Mouse (Mus musculus) intestine, embryonic 15.5 days (tissue): ENCODE results near the gene Steap3. TPM values are rescaled to one million over a fixed set of nuclear protein-coding genes. Genes with fewer than 3 reads are reported as not detected.

Source experiments
- ATAC-seq: fragments of 200-750 bp; cut with Nextera tagmentation; 2 replicates; pipeline ENCODE4 v1.8.0; 2017; ENCODE audit warnings: moderate TSS enrichment, moderate library complexity
- H3K27ac ChIP-seq: fragments of 300-500 bp; sonication (generic); 2 replicates; pipeline ENCODE4 v1.5.1; 2015; ENCODE audit warnings: mild to moderate bottlenecking, inconsistent platforms
- H3K27me3 ChIP-seq: fragments of 300-500 bp; sonication (generic); replicated peaks from 2 replicates; pipeline ENCODE4 v1.6.1; 2015; ENCODE audit warnings: inconsistent platforms
- H3K36me3 ChIP-seq: fragments of 300-500 bp; sonication (generic); 2 replicates; pipeline ENCODE4 v1.6.1; 2015; ENCODE audit warnings: inconsistent platforms
- H3K4me1 ChIP-seq: fragments of 300-500 bp; sonication (generic); replicated peaks from 2 replicates; pipeline ENCODE4 v1.6.1; 2015; ENCODE audit warnings: inconsistent platforms
- H3K4me2 ChIP-seq: fragments of 300-500 bp; sonication (generic); replicated peaks from 2 replicates; pipeline ENCODE4 v1.6.1; 2015; ENCODE audit warnings: mild to moderate bottlenecking, inconsistent platforms
- H3K4me3 ChIP-seq: fragments of 300-500 bp; sonication (generic); replicated peaks from 2 replicates; pipeline ENCODE4 v1.5.1; 2015; ENCODE audit warnings: inconsistent platforms
- H3K9ac ChIP-seq: fragments of 300-500 bp; sonication (generic); 2 replicates; pipeline ENCODE4 v1.6.1; 2015; ENCODE audit warnings: inconsistent platforms
- H3K9me3 ChIP-seq: fragments of 300-500 bp; sonication (generic); 2 replicates; pipeline ENCODE4 v1.6.1; 2016; ENCODE audit warnings: inconsistent platforms
- WGBS: fragments of 180-500 bp; shearing (Covaris S2); methylation state at CpG from one replicate; pipeline ENCODE4 v1.1.7; 2015; 5-methylcytosine and 5-hydroxymethylcytosine counted together
- polyA plus RNA-seq: library from polyadenylated mRNA; unstranded; fragments of >200 nt; fragmentation: Nextera tagmentation; extraction: Ambion mirVana; gene quantifications from 2 replicates; pipeline ENCODE4 v1.2.1, GENCODE M21; 2015

The Steap3 gene
- polyA plus RNA-seq, 1 experiment from 2014 or later, result 3.0 TPM

- no peak overlapping the region for H3K27ac ChIP-seq
- no peaks in the 10 kb centered on the region for H3K27me3 ChIP-seq
- 42% methylated on average over 4 of the region's 4 CpGs for WGBS
- H3K4me1 ChIP-seq, result peaks cover 18% of the 10 kb centered on the region; the same call in 1 of the 2 replicates
- no peaks in the 10 kb centered on the region for H3K9me3 ChIP-seq
- H3K4me3 ChIP-seq, result no peak overlapping the region
- no peak overlapping the region for H3K4me2 ChIP-seq
- no peak overlapping the region for H3K9ac ChIP-seq
- H3K36me3 ChIP-seq, result no peaks in the 10 kb centered on the region
- no peak for ATAC-seq
These were observed 6.0 kb downstream of the Steap3 start for GRCm38 (mm10) chr1:120266460-120266859.

GRCm38 (mm10) chr1:120264861-120265686, 7.4 kb downstream of the Steap3 start:
- H3K4me1 ChIP-seq, result peaks cover 18% of the 10 kb centered on the region; the same call in 1 of the 2 replicates
- peak overlapping the region; percentile 57 for H3K4me3 ChIP-seq
- no peaks in the 10 kb centered on the region for H3K9me3 ChIP-seq
- H3K27ac ChIP-seq, result no peak overlapping the region
- H3K9ac ChIP-seq, result peak overlapping the region; percentile 50
- ATAC-seq, result peak; percentile 97
- H3K27me3 ChIP-seq, result no peaks in the 10 kb centered on the region
- WGBS, result 1% methylated on average over 40 of the region's 40 CpGs
- H3K4me2 ChIP-seq, result peak overlapping the region; percentile 97
- H3K36me3 ChIP-seq, result no peaks in the 10 kb centered on the region

GRCm38 (mm10) chr1:120263226-120263625, 9.3 kb downstream of the Steap3 start:
- no peak overlapping the region for H3K27ac ChIP-seq
- no peaks in the 10 kb centered on the region for H3K9me3 ChIP-seq
- WGBS, result 82% methylated on average over 4 of the region's 4 CpGs
- no peak for ATAC-seq
- H3K9ac ChIP-seq, result no peak overlapping the region
- H3K36me3 ChIP-seq, result no peaks in the 10 kb centered on the region
- peaks cover 23% of the 10 kb centered on the region for H3K4me1 ChIP-seq
- H3K4me3 ChIP-seq, result no peak overlapping the region
- no peak overlapping the region for H3K4me2 ChIP-seq
- H3K27me3 ChIP-seq, result no peaks in the 10 kb centered on the region

- Histone ChIP-seq H3K4me1 (peaks cover 15% of the 10 kb centered on the region), H3K4me2 (no peak overlapping the region), H3K9ac (no peak overlapping the region), H3K9me3 (no peaks in the 10 kb centered on the region), H3K4me3 (no peak overlapping the region), H3K27me3 (no peaks in the 10 kb centered on the region), H3K36me3 (no peaks in the 10 kb centered on the region), H3K27ac (no peak overlapping the region)
- no peak for ATAC-seq
- 90% methylated on average over 5 of the region's 5 CpGs for WGBS
These were observed 11.3 kb downstream of the Steap3 start for GRCm38 (mm10) chr1:120261166-120261565.

GRCm38 (mm10) chr1:120259249-120259648, 13.3 kb downstream of the Steap3 start:
- Histone ChIP-seq H3K4me2 (no peak overlapping the region), H3K9ac (no peak overlapping the region), H3K27ac (no peak overlapping the region), H3K9me3 (no peaks in the 10 kb centered on the region), H3K4me3 (no peak overlapping the region), H3K36me3 (no peaks in the 10 kb centered on the region), H3K4me1 (peaks cover 5% of the 10 kb centered on the region), H3K27me3 (no peaks in the 10 kb centered on the region)
- 69% methylated on average over 7 of the region's 7 CpGs for WGBS
- ATAC-seq, result peak; percentile 55; the same call in 1 of the 2 replicates

GRCm38 (mm10) chr1:120258744-120259143, 13.8 kb downstream of the Steap3 start:
- WGBS, result 41% methylated on average over 9 of the region's 9 CpGs
- no peak overlapping the region for H3K9ac ChIP-seq
- H3K4me1 ChIP-seq, result peaks cover 5% of the 10 kb centered on the region
- H3K36me3 ChIP-seq, result no peaks in the 10 kb centered on the region
- H3K27ac ChIP-seq, result no peak overlapping the region
- H3K4me3 ChIP-seq, result no peak overlapping the region
- no peaks in the 10 kb centered on the region for H3K27me3 ChIP-seq
- no peak overlapping the region for H3K4me2 ChIP-seq
- no peak for ATAC-seq
- no peaks in the 10 kb centered on the region for H3K9me3 ChIP-seq

GRCm38 (mm10) chr1:120258245-120258644, 14.3 kb downstream of the Steap3 start:
- H3K4me1 ChIP-seq, result peaks cover 5% of the 10 kb centered on the region
- no peak for ATAC-seq
- no peak overlapping the region for H3K4me3 ChIP-seq
- no peak overlapping the region for H3K9ac ChIP-seq
- H3K27me3 ChIP-seq, result no peaks in the 10 kb centered on the region
- H3K9me3 ChIP-seq, result no peaks in the 10 kb centered on the region
- no peak overlapping the region for H3K4me2 ChIP-seq
- WGBS, result 42% methylated on average over 8 of the region's 8 CpGs
- no peak overlapping the region for H3K27ac ChIP-seq
- H3K36me3 ChIP-seq, result no peaks in the 10 kb centered on the region

GRCm38 (mm10) chr1:120253751-120254150, 18.8 kb downstream of the Steap3 start:
- Histone ChIP-seq H3K9me3 (no peaks in the 10 kb centered on the region), H3K4me2 (no peak overlapping the region), H3K9ac (no peak overlapping the region), H3K4me3 (no peak overlapping the region), H3K27me3 (no peaks in the 10 kb centered on the region), H3K36me3 (no peaks in the 10 kb centered on the region), H3K4me1 (peaks cover 4% of the 10 kb centered on the region), H3K27ac (no peak overlapping the region)
- no peak for ATAC-seq
- WGBS, result 80% methylated on average over 6 of the region's 6 CpGs

- no peak overlapping the region for H3K27ac ChIP-seq
- 89% methylated on average over 7 of the region's 7 CpGs for WGBS
- H3K4me1 ChIP-seq, result no peaks in the 10 kb centered on the region
- H3K9me3 ChIP-seq, result no peaks in the 10 kb centered on the region
- no peak overlapping the region for H3K4me2 ChIP-seq
- no peaks in the 10 kb centered on the region for H3K27me3 ChIP-seq
- no peak for ATAC-seq
- no peak overlapping the region for H3K4me3 ChIP-seq
- no peaks in the 10 kb centered on the region for H3K36me3 ChIP-seq
- no peak overlapping the region for H3K9ac ChIP-seq
These were observed 19.9 kb downstream of the Steap3 start for GRCm38 (mm10) chr1:120252519-120253160.

GRCm38 (mm10) chr1:120251193-120251592, 21.3 kb downstream of the Steap3 start:
- 90% methylated on average over 1 of the region's 1 CpGs for WGBS
- no peak for ATAC-seq
- no peak overlapping the region for H3K4me2 ChIP-seq
- H3K27me3 ChIP-seq, result no peaks in the 10 kb centered on the region
- H3K36me3 ChIP-seq, result no peaks in the 10 kb centered on the region
- H3K9ac ChIP-seq, result no peak overlapping the region
- H3K27ac ChIP-seq, result no peak overlapping the region
- H3K4me1 ChIP-seq, result no peaks in the 10 kb centered on the region
- no peak overlapping the region for H3K4me3 ChIP-seq
- no peaks in the 10 kb centered on the region for H3K9me3 ChIP-seq

GRCm38 (mm10) chr1:120250586-120250985, 21.9 kb downstream of the Steap3 start:
- H3K27ac ChIP-seq, result no peak overlapping the region
- ATAC-seq, result no peak
- H3K4me2 ChIP-seq, result no peak overlapping the region
- H3K27me3 ChIP-seq, result no peaks in the 10 kb centered on the region
- no peaks in the 10 kb centered on the region for H3K9me3 ChIP-seq
- H3K4me1 ChIP-seq, result no peaks in the 10 kb centered on the region
- no peak overlapping the region for H3K9ac ChIP-seq
- no peaks in the 10 kb centered on the region for H3K36me3 ChIP-seq
- H3K4me3 ChIP-seq, result no peak overlapping the region
- WGBS, result 64% methylated on average over 3 of the region's 3 CpGs

GRCm38 (mm10) chr1:120249842-120250241, 22.7 kb downstream of the Steap3 start:
- Histone ChIP-seq H3K4me1 (no peaks in the 10 kb centered on the region), H3K4me3 (no peak overlapping the region), H3K27ac (no peak overlapping the region), H3K36me3 (no peaks in the 10 kb centered on the region), H3K27me3 (no peaks in the 10 kb centered on the region), H3K4me2 (no peak overlapping the region), H3K9ac (no peak overlapping the region), H3K9me3 (no peaks in the 10 kb centered on the region)
- 83% methylated on average over 5 of the region's 5 CpGs for WGBS
- no peak for ATAC-seq

GRCm38 (mm10) chr1:120248156-120248555, 24.3 kb downstream of the Steap3 start:
- H3K27me3 ChIP-seq, result no peaks in the 10 kb centered on the region
- no peaks in the 10 kb centered on the region for H3K9me3 ChIP-seq
- ATAC-seq, result no peak
- no peaks in the 10 kb centered on the region for H3K36me3 ChIP-seq
- no peak overlapping the region for H3K9ac ChIP-seq
- H3K4me1 ChIP-seq, result no peaks in the 10 kb centered on the region
- H3K4me2 ChIP-seq, result no peak overlapping the region
- no peak overlapping the region for H3K27ac ChIP-seq
- H3K4me3 ChIP-seq, result no peak overlapping the region
- WGBS, result 64% methylated on average over 5 of the region's 5 CpGs
